Mouse (Mus musculus) monocyte, adult 5-6 weeks (primary cell): ENCODE results near the gene Gm20837. TPM values are rescaled to one million over a fixed set of nuclear protein-coding genes. Genes with fewer than 3 reads are reported as not detected.
"Not testable (repeated sequence)": the region's sequence is repeated elsewhere in the genome, so short reads cannot be mapped to it uniquely, and the experiment has no call there.

Source experiments
- ATAC-seq: fragments of 153-309, 156-312 bp; replicated peaks from 2 replicates; pipeline ENCODE4 v1.8.0; 2017; ENCODE audit warnings: mild to moderate bottlenecking; ENCODE audit not compliant: low TSS enrichment, insufficient number of reproducible peaks, severe bottlenecking, poor library complexity, low FRiP score
- total RNA-seq: library from RNA; stranded (forward); fragments of 200-1000, 200-491, 200-594 nt; gene quantifications from 3 replicates; pipeline ENCODE4 v1.2.3, GENCODE M21; 2017

The Gm20837 gene
- total RNA-seq, result not detected in 3 replicates

DNA sequence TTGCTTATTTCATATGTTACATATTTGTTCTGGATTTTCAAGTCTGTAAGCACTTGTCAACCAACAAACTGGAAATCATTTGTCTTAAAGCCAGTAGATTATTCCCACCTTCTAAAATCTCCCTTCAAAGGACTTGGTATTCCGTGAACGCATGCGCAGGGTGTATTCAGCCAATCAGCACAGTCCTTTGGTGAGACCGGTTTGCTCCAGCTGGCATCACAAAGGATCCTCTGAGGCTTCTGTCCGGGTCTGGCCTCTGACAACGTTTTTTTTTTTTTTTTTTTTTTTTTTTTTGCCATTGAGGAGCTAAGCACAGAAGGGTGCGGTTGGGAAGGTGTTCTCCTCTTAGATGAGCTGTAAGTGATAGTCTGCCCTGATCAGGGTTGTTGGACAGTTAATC lies at the start of gene Gm20837:
TSS of gene Gm20837 (plus strand) at position 301 of the 400 bp plus-strand sequence.
- not testable (repeated sequence) for ATAC-seq
